Mouse (Mus musculus) forelimb bud, embryonic 11.5 days (tissue): ENCODE results near the gene Tmprss12.
"Not testable (repeated sequence)": the region's sequence is repeated elsewhere in the genome, so short reads cannot be mapped to it uniquely, and the experiment has no call there.

ENCODE experiments used
- DNase-seq: peaks from one replicate; pipeline ENCODE4 v3.0.0-alpha.2; 2012; ENCODE audit warnings: low read depth, low spot score

Gene Tmprss12

GRCm38 (mm10) chr15:100280626-100281025, at the start of gene Tmprss12:
Gene Tmprss12, plus strand, starts transcription at chr15:100280837.
- no peak for DNase-seq

GRCm38 (mm10) chr15:100231616-100232525, 48.8 kb upstream of the Tmprss12 start:
- no peak for DNase-seq

GRCm38 (mm10) chr15:100235208-100235965, 45.2 kb upstream of the Tmprss12 start:
- DNase-seq = no peak

GRCm38 (mm10) chr15:100236952-100237351, 43.7 kb upstream of the Tmprss12 start:
- DNase-seq = no peak

GRCm38 (mm10) chr15:100241780-100242179, 38.9 kb upstream of the Tmprss12 start:
- DNase-seq = no peak

- no peak for DNase-seq
Observed at GRCm38 (mm10) chr15:100245951-100246350, 34.7 kb upstream of the Tmprss12 start.

- no peak for DNase-seq
Observed at GRCm38 (mm10) chr15:100247296-100247695, 33.3 kb upstream of the Tmprss12 start.

GRCm38 (mm10) chr15:100248665-100249433, 31.8 kb upstream of the Tmprss12 start:
- DNase-seq = no peak

- DNase-seq = no peak
Observed at GRCm38 (mm10) chr15:100251153-100251780, 29.4 kb upstream of the Tmprss12 start.

GRCm38 (mm10) chr15:100256386-100256785, 24.3 kb upstream of the Tmprss12 start:
- DNase-seq = no peak

- no peak for DNase-seq
Observed at GRCm38 (mm10) chr15:100257305-100257704, 23.3 kb upstream of the Tmprss12 start.

GRCm38 (mm10) chr15:100258646-100259425, 21.8 kb upstream of the Tmprss12 start:
- no peak for DNase-seq

- DNase-seq = not testable (repeated sequence)
Observed at GRCm38 (mm10) chr15:100260351-100260750, 20.3 kb upstream of the Tmprss12 start.

GRCm38 (mm10) chr15:100263246-100263905, 17.3 kb upstream of the Tmprss12 start:
- DNase-seq = peak; percentile 11

GRCm38 (mm10) chr15:100265586-100266325, 14.9 kb upstream of the Tmprss12 start:
- no peak for DNase-seq

- no peak for DNase-seq
Observed at GRCm38 (mm10) chr15:100268916-100269315, 11.7 kb upstream of the Tmprss12 start.

- DNase-seq = no peak
Observed at GRCm38 (mm10) chr15:100269776-100270175, 10.9 kb upstream of the Tmprss12 start.

- DNase-seq = not testable (repeated sequence)
Observed at GRCm38 (mm10) chr15:100270609-100271008, 10.0 kb upstream of the Tmprss12 start.

GRCm38 (mm10) chr15:100271411-100271810, 9.2 kb upstream of the Tmprss12 start:
- no peak for DNase-seq
